Mouse (Mus musculus): Measurements from ENCODE around the gene Dlg3. TPM values are rescaled to one million over a fixed set of nuclear protein-coding genes. Genes with fewer than 3 reads are reported as not detected.

Gene Dlg3
- total RNA-seq, 1 experiment, result 15.3 TPM

- H3K9me3 ChIP-seq (ENCODE audit: control insufficient read depth, insufficient read depth, low read depth, low read length), result no peaks in the 10 kb centered on the region
- in situ Hi-C loops (cut with MboI; ENCODE audit: low sequenced_read_pairs in 2 of 2, unreplicated experiment in 2 of 2), result no loop called here
- DNase-seq (ENCODE audit: low read depth, low spot score), result no peak
- H3K36me3 ChIP-seq (ENCODE audit: control insufficient read depth, insufficient read depth, low read length, poor library complexity, severe bottlenecking), result no peaks in the 10 kb centered on the region
- H3K9ac ChIP-seq (ENCODE audit: insufficient read depth, low read depth, low read length, poor library complexity, severe bottlenecking), result no peak overlapping the region
- no peak overlapping the region for H3K27ac ChIP-seq (ENCODE audit: insufficient read depth, low read depth, low read length, poor library complexity, severe bottlenecking)
- H3K4me3 ChIP-seq (ENCODE audit: insufficient read depth in 1 of 2, low read depth in 1 of 2, low read length in 2 of 2, poor library complexity in 1 of 2, severe bottlenecking in 1 of 2), result no peak overlapping the region
- H3K4me1 ChIP-seq (ENCODE audit: control insufficient read depth in 2 of 2, insufficient read depth in 2 of 2, low read length in 2 of 2, poor library complexity in 1 of 2), result no peaks in the 10 kb centered on the region; a peak in 1 of 4 replicates
- TF ChIP-seq HCFC1 (IDR thresholded peaks at IDR 0.05; ENCODE audit: borderline replicate concordance, insufficient read depth, low read length) (no peak), ZC3H11A (IDR thresholded peaks at IDR 0.05; ENCODE audit: borderline replicate concordance, low read depth, low read length) (no peak), CHD2 (IDR thresholded peaks at IDR 0.05; ENCODE audit: low read depth, low read length) (no peak), ZNF384 (IDR thresholded peaks at IDR 0.05; ENCODE audit: low read depth, low read length) (no peak), MAFK (IDR thresholded peaks at IDR 0.05; ENCODE audit: insufficient read depth, low read depth, low read length) (no peak)
These were observed 65.3 kb downstream of the Dlg3 start for GRCm38 (mm10) chrX:100832806-100833205.

- TF ChIP-seq MAFK (IDR thresholded peaks at IDR 0.05; ENCODE audit: insufficient read depth, low read depth, low read length), result no peak
- no peak for TF ChIP-seq ZC3H11A (IDR thresholded peaks at IDR 0.05; ENCODE audit: borderline replicate concordance, low read depth, low read length)
- Histone ChIP-seq H3K4me1 (ENCODE audit: control insufficient read depth in 2 of 2, insufficient read depth in 2 of 2, low read length in 2 of 2, poor library complexity in 1 of 2) (no peaks in the 10 kb centered on the region), H3K36me3 (ENCODE audit: control insufficient read depth, insufficient read depth, low read length, poor library complexity, severe bottlenecking) (no peaks in the 10 kb centered on the region), H3K27ac (ENCODE audit: insufficient read depth, low read depth, low read length, poor library complexity, severe bottlenecking) (no peak overlapping the region), H3K4me3 (ENCODE audit: insufficient read depth in 1 of 2, low read depth in 1 of 2, low read length in 2 of 2, poor library complexity in 1 of 2, severe bottlenecking in 1 of 2) (no peak overlapping the region), H3K9me3 (ENCODE audit: control insufficient read depth, insufficient read depth, low read depth, low read length) (no peaks in the 10 kb centered on the region), H3K9ac (ENCODE audit: insufficient read depth, low read depth, low read length, poor library complexity, severe bottlenecking) (no peak overlapping the region)
- in situ Hi-C loops (cut with MboI; ENCODE audit: low sequenced_read_pairs in 2 of 2, unreplicated experiment in 2 of 2), result no loop called here
- no peak for DNase-seq (ENCODE audit: low read depth, low spot score)
These were observed 71.7 kb downstream of the Dlg3 start for GRCm38 (mm10) chrX:100839211-100839610.

Other genes with a start within 250 kb of the Dlg3 start
- gene Dgat2l6, start 242.9 kb upstream of the Dlg3 start, total RNA-seq (2012; rRNA removed), result not detected in 2 replicates
- not detected in 2 replicates for gene Awat1, start 195.5 kb upstream of the Dlg3 start, total RNA-seq (2012; rRNA removed)
- gene P2ry4, start 172.9 kb upstream of the Dlg3 start, total RNA-seq (2012; rRNA removed), result 0.05 TPM in 1 of 2 replicates, not detected in the other
- not detected in 2 replicates for gene Arr3, start 162.2 kb upstream of the Dlg3 start, total RNA-seq (2012; rRNA removed)
- 24.5 and 25.4 TPM in 2 replicates for gene Kif4, start 142.0 kb upstream of the Dlg3 start, total RNA-seq (2012; rRNA removed)
- gene Pdzd11, start 141.2 kb upstream of the Dlg3 start, total RNA-seq (2012; rRNA removed), result 22.3 and 38.7 TPM in 2 replicates
- 0.22 and 0.32 TPM in 2 replicates for gene Gdpd2, start 37.8 kb upstream of the Dlg3 start, total RNA-seq (2012; rRNA removed)

Measured in ES-E14 (cell line).